Mouse (Mus musculus) lung, embryonic 15.5 days (tissue): ENCODE data around the gene Slc35b2. TPM values are rescaled to one million over a fixed set of nuclear protein-coding genes. Genes with fewer than 3 reads are reported as not detected.
A peak's percentile ranks its signal among the peaks of the same experiment; 100 is the strongest.

ENCODE experiments used
- ATAC-seq: fragments of 200-750 bp; cut with Nextera tagmentation; 2 replicates; pipeline ENCODE4 v1.8.0; 2017; ENCODE audit warnings: moderate number of reproducible peaks, borderline replicate concordance; ENCODE audit not compliant: low FRiP score, low TSS enrichment; ENCODE audit errors: extremely low read depth
- H3K27ac ChIP-seq: fragments of 300-500 bp; sonication (generic); 2 replicates; pipeline ENCODE4 v1.5.1; 2015; ENCODE audit warnings: moderate library complexity, mild to moderate bottlenecking, inconsistent platforms
- H3K27me3 ChIP-seq: fragments of 300-500 bp; sonication (generic); 2 replicates; pipeline ENCODE4 v1.6.1; 2015; ENCODE audit warnings: inconsistent platforms
- H3K36me3 ChIP-seq: fragments of 300-500 bp; sonication (generic); 2 replicates; pipeline ENCODE4 v1.6.1; 2015; ENCODE audit warnings: inconsistent platforms
- H3K4me1 ChIP-seq: fragments of 300-500 bp; sonication (generic); 2 replicates; pipeline ENCODE4 v1.6.1; 2015; ENCODE audit warnings: inconsistent platforms
- H3K4me2 ChIP-seq: fragments of 300-500 bp; sonication (generic); 2 replicates; pipeline ENCODE4 v1.6.1; 2015; ENCODE audit warnings: inconsistent platforms, mild to moderate bottlenecking, moderate library complexity
- H3K4me3 ChIP-seq: fragments of 300-500 bp; sonication (generic); 2 replicates; pipeline ENCODE4 v1.5.1; 2015; ENCODE audit warnings: mild to moderate bottlenecking, inconsistent platforms
- H3K9ac ChIP-seq: fragments of 300-500 bp; sonication (generic); 2 replicates; pipeline ENCODE4 v1.6.1; 2015; ENCODE audit warnings: inconsistent platforms
- H3K9me3 ChIP-seq: fragments of 300-500 bp; sonication (generic); 2 replicates; pipeline ENCODE4 v1.6.1; 2016; ENCODE audit warnings: inconsistent platforms
- WGBS: fragments of 180-500 bp; shearing (Covaris S2); methylation state at CpG from one replicate; pipeline ENCODE4 v1.1.7; 2015; 5-methylcytosine and 5-hydroxymethylcytosine counted together
- polyA plus RNA-seq: library from polyadenylated mRNA; unstranded; fragments of >200 nt; fragmentation: Nextera tagmentation; extraction: Ambion mirVana; gene quantifications from 2 replicates; pipeline ENCODE4 v1.2.1, GENCODE M21; 2015

Gene Slc35b2
- polyA plus RNA-seq = 137 and 141 TPM in 2 replicates

GRCm38 (mm10) chr17:45563655-45564530 lies at the start of gene Slc35b2:
TSS of gene Slc35b2 (plus strand) at chr17:45563874.
- 2% methylated on average over 61 of the region's 61 CpGs for WGBS
- Histone ChIP-seq H3K4me3 (peak within 1 kb of the TSS; percentile 96), H3K4me1 (peaks cover 23% of the 10 kb centered on the region), H3K9me3 (no peaks in the 10 kb centered on the region), H3K4me2 (peak within 1 kb of the TSS; percentile 83), H3K27ac (peak within 1 kb of the TSS; percentile 82), H3K27me3 (no peaks in the 10 kb centered on the region), H3K9ac (peak within 1 kb of the TSS; percentile 97), H3K36me3 (peaks cover 33% of the 10 kb centered on the region)
- peak; percentile 89 for ATAC-seq

- Histone ChIP-seq H3K27me3 (no peaks in the 10 kb centered on the region), H3K9ac (no peak overlapping the region), H3K4me1 (no peaks in the 10 kb centered on the region), H3K27ac (no peak overlapping the region), H3K9me3 (no peaks in the 10 kb centered on the region), H3K4me2 (no peak overlapping the region), H3K4me3 (no peak overlapping the region), H3K36me3 (0 out of 2 replicates have a peak, but pooled peaks cover 8% of the 10 kb centered on the region)
- ATAC-seq = no peak
- 42% methylated on average over 15 of the region's 15 CpGs for WGBS
Observed at GRCm38 (mm10) chr17:45515204-45515726, 48.4 kb upstream of the Slc35b2 start.

GRCm38 (mm10) chr17:45515806-45516205 lies 47.9 kb upstream of the Slc35b2 start:
- WGBS = 85% methylated on average over 10 of the region's 10 CpGs
- ATAC-seq = no peak
- H3K27ac ChIP-seq = no peak overlapping the region
- no peaks in the 10 kb centered on the region for H3K9me3 ChIP-seq
- 0 out of 2 replicates have a peak, but pooled peaks cover 8% of the 10 kb centered on the region for H3K36me3 ChIP-seq
- no peak overlapping the region for H3K4me3 ChIP-seq
- H3K9ac ChIP-seq = no peak overlapping the region
- H3K4me2 ChIP-seq = no peak overlapping the region
- no peaks in the 10 kb centered on the region for H3K4me1 ChIP-seq
- no peaks in the 10 kb centered on the region for H3K27me3 ChIP-seq

GRCm38 (mm10) chr17:45516488-45516887 lies 47.2 kb upstream of the Slc35b2 start:
- Histone ChIP-seq H3K27ac (no peak overlapping the region), H3K36me3 (0 out of 2 replicates have a peak, but pooled peaks cover 6% of the 10 kb centered on the region), H3K4me1 (no peaks in the 10 kb centered on the region), H3K9me3 (no peaks in the 10 kb centered on the region), H3K4me3 (no peak overlapping the region), H3K27me3 (no peaks in the 10 kb centered on the region), H3K4me2 (no peak overlapping the region), H3K9ac (no peak overlapping the region)
- WGBS = 39% methylated on average over 8 of the region's 8 CpGs
- no peak for ATAC-seq

GRCm38 (mm10) chr17:45517135-45517534 lies 46.5 kb upstream of the Slc35b2 start:
- 0 out of 2 replicates have a peak, but pooled peaks cover 6% of the 10 kb centered on the region for H3K36me3 ChIP-seq
- 87% methylated on average over 21 of the region's 21 CpGs for whole genome bisulfite sequencing
- ATAC-seq = no peak

GRCm38 (mm10) chr17:45517549-45518215 lies 46.0 kb upstream of the Slc35b2 start:
- Histone ChIP-seq H3K36me3 (0 out of 2 replicates have a peak, but pooled peaks cover 6% of the 10 kb centered on the region), H3K9me3 (no peaks in the 10 kb centered on the region), H3K4me2 (no peak overlapping the region), H3K27ac (no peak overlapping the region), H3K4me3 (no peak overlapping the region), H3K27me3 (no peaks in the 10 kb centered on the region), H3K9ac (no peak overlapping the region), H3K4me1 (0 out of 2 replicates have a peak, but pooled peaks cover 4% of the 10 kb centered on the region)
- WGBS = 87% methylated on average over 28 of the region's 28 CpGs
- ATAC-seq = no peak

More at GRCm38 (mm10) chr17:45517135-45517534, 46.5 kb upstream of the Slc35b2 start:
- Histone ChIP-seq H3K27ac (no peak overlapping the region), H3K27me3 (no peaks in the 10 kb centered on the region), H3K9me3 (no peaks in the 10 kb centered on the region), H3K4me2 (no peak overlapping the region), H3K9ac (no peak overlapping the region), H3K4me1 (no peaks in the 10 kb centered on the region), H3K4me3 (no peak overlapping the region)

- H3K4me3 ChIP-seq = no peak overlapping the region
- H3K4me1 ChIP-seq = peaks cover 12% of the 10 kb centered on the region; the same call in 1 of the 2 replicates
- H3K36me3 ChIP-seq = 0 out of 2 replicates have a peak, but pooled peaks cover 6% of the 10 kb centered on the region
- H3K27ac ChIP-seq = no peak overlapping the region
- H3K4me2 ChIP-seq = no peak overlapping the region
- peaks cover 6% of the 10 kb centered on the region; the same call in 1 of the 2 replicates for H3K27me3 ChIP-seq
- WGBS = 85% methylated on average over 12 of the region's 12 CpGs
- no peak for ATAC-seq
- no peak overlapping the region for H3K9ac ChIP-seq
- no peaks in the 10 kb centered on the region for H3K9me3 ChIP-seq
Observed at GRCm38 (mm10) chr17:45518766-45519475, 44.8 kb upstream of the Slc35b2 start.

- no peaks in the 10 kb centered on the region for H3K9me3 ChIP-seq
- no peak overlapping the region for H3K9ac ChIP-seq
- H3K36me3 ChIP-seq = 0 out of 2 replicates have a peak, but pooled peaks cover 6% of the 10 kb centered on the region
- 77% methylated on average over 11 of the region's 11 CpGs for WGBS
- no peak overlapping the region for H3K27ac ChIP-seq
- H3K4me3 ChIP-seq = no peak overlapping the region
- peaks cover 12% of the 10 kb centered on the region; the same call in 1 of the 2 replicates for H3K4me1 ChIP-seq
- peaks cover 17% of the 10 kb centered on the region; the same call in 1 of the 2 replicates for H3K27me3 ChIP-seq
- ATAC-seq = no peak
- no peak overlapping the region for H3K4me2 ChIP-seq
Observed at GRCm38 (mm10) chr17:45520136-45520535, 43.5 kb upstream of the Slc35b2 start.

- Histone ChIP-seq H3K9ac (peak within 1 kb of the TSS; percentile 37), H3K4me3 (peak within 1 kb of the TSS; percentile 35), H3K27ac (no peak within 1 kb of the TSS), H3K4me2 (peak within 1 kb of the TSS; percentile 75), H3K4me1 (peaks cover 12% of the 10 kb centered on the region; the same call in 1 of the 2 replicates), H3K36me3 (0 out of 2 replicates have a peak, but pooled peaks cover 4% of the 10 kb centered on the region), H3K9me3 (no peaks in the 10 kb centered on the region), H3K27me3 (peaks cover 25% of the 10 kb centered on the region; the same call in 1 of the 2 replicates)
- ATAC-seq = peak; percentile 64; the same call in 1 of the 2 replicates
- WGBS = under 1% methylated on average over 21 of the region's 21 CpGs
Observed at GRCm38 (mm10) chr17:45523263-45523662, 40.4 kb upstream of the Slc35b2 start, which contains the start of gene Tcte1. TSS of gene Tcte1 (plus strand) at chr17:45523434.

GRCm38 (mm10) chr17:45524961-45525360 lies 38.7 kb upstream of the Slc35b2 start:
- WGBS = 56% methylated on average over 4 of the region's 4 CpGs

GRCm38 (mm10) chr17:45526571-45526970 lies 37.1 kb upstream of the Slc35b2 start:
- Histone ChIP-seq H3K9me3 (no peaks in the 10 kb centered on the region), H3K27me3 (peaks cover 54% of the 10 kb centered on the region), H3K9ac (no peak overlapping the region), H3K27ac (no peak overlapping the region), H3K36me3 (no peaks in the 10 kb centered on the region), H3K4me1 (peaks cover 12% of the 10 kb centered on the region; the same call in 1 of the 2 replicates), H3K4me2 (no peak overlapping the region), H3K4me3 (no peak overlapping the region)
- WGBS = 20% methylated on average over 5 of the region's 5 CpGs
- no peak for ATAC-seq

More at GRCm38 (mm10) chr17:45524961-45525360, 38.7 kb upstream of the Slc35b2 start:
- Histone ChIP-seq H3K27me3 (peaks cover 39% of the 10 kb centered on the region), H3K9me3 (no peaks in the 10 kb centered on the region), H3K4me2 (no peak overlapping the region), H3K4me3 (no peak overlapping the region), H3K9ac (no peak overlapping the region), H3K4me1 (peaks cover 12% of the 10 kb centered on the region; the same call in 1 of the 2 replicates), H3K36me3 (no peaks in the 10 kb centered on the region), H3K27ac (no peak overlapping the region)
- no peak for ATAC-seq
